Mouse (Mus musculus): ENCODE measurements around the gene Cspg4.

DNA sequence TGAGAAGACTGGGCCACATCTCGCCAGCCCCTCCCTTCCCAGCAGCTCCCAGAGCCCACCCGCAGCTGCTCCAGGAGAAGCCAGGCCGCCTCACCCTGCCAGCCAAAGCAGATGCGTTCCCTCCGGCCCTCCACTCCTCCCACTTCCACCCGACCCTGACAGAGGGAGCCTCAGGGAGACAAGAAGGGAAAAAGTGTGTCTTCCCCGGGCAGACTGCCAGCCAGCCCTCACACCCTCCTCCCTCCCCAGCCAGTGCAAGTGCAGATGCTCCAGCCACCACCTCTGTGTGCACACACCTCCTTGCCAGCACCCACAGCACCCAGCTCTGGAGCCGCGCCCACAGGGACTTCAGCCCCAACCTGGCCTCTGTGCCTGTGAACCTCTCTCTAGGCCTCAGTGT lies 12.0 kb downstream of the Cspg4 start:
- TF ChIP-seq GATA1 (IDR thresholded peaks at IDR 0.05; ENCODE audit: low read length) (no peak), TAL1 (IDR thresholded peaks at IDR 0.05; ENCODE audit: low read length) (no peak)

Data from erythroblast, embryonic 14.5 days (primary cell).